Mouse (Mus musculus) midbrain, embryonic 14.5 days (tissue): ENCODE measurements around the gene Chn2. TPM values are rescaled to one million over a fixed set of nuclear protein-coding genes. Genes with fewer than 3 reads are reported as not detected.
A peak's percentile ranks its signal among the peaks of the same experiment; 100 is the strongest.

Experiments used
- ATAC-seq: fragments of 200-750 bp; cut with Nextera tagmentation; 2 replicates; pipeline ENCODE4 v1.8.0; 2017; ENCODE audit warnings: moderate number of reproducible peaks, moderate library complexity; ENCODE audit not compliant: low FRiP score, low TSS enrichment
- DNase-seq: peaks from one replicate; pipeline ENCODE4 v3.0.0-alpha.2; 2015
- H3K27ac ChIP-seq: fragments of 300-500 bp; sonication (generic); replicated peaks from 2 replicates; pipeline ENCODE4 v1.5.1; 2014; ENCODE audit warnings: mild to moderate bottlenecking, low read depth, low read length, moderate library complexity
- H3K27me3 ChIP-seq: fragments of 300-500 bp; sonication (generic); 2 replicates; pipeline ENCODE4 v1.6.1; 2014; ENCODE audit warnings: low read length, control low read depth, mixed read lengths; ENCODE audit not compliant: control insufficient read depth, insufficient read depth
- H3K36me3 ChIP-seq: fragments of 300-500 bp; sonication (generic); 2 replicates; pipeline ENCODE4 v1.6.1; 2014; ENCODE audit warnings: low read length, control low read depth; ENCODE audit not compliant: control insufficient read depth, insufficient read depth
- H3K4me1 ChIP-seq: fragments of 300-500 bp; sonication (generic); 2 replicates; pipeline ENCODE4 v1.6.1; 2014; ENCODE audit warnings: mild to moderate bottlenecking, antibody characterized with exemption, low read length, control low read depth; ENCODE audit not compliant: control insufficient read depth, insufficient read depth
- H3K4me2 ChIP-seq: fragments of 300-500 bp; sonication (generic); 2 replicates; pipeline ENCODE4 v1.6.1; 2014; ENCODE audit warnings: mild to moderate bottlenecking, low read length, moderate library complexity
- H3K4me3 ChIP-seq: fragments of 300-500 bp; sonication (generic); replicated peaks from 2 replicates; pipeline ENCODE4 v1.5.1; 2014; ENCODE audit warnings: low read depth, low read length
- H3K9ac ChIP-seq: fragments of 300-500 bp; sonication (generic); replicated peaks from 2 replicates; pipeline ENCODE4 v1.6.1; 2014; ENCODE audit warnings: mild to moderate bottlenecking, low read length, moderate library complexity
- H3K9me3 ChIP-seq: fragments of 300-500 bp; sonication (generic); 2 replicates; pipeline ENCODE4 v1.6.1; 2016; ENCODE audit warnings: low read length, control low read depth, mixed read lengths; ENCODE audit not compliant: control insufficient read depth
- WGBS: fragments of 180-500 bp; shearing (Covaris S2); extraction: QIAGEN DNeasy Blood & Tissue Kit; methylation state at CpG from one replicate; pipeline ENCODE4 v1.1.7; 2014; 5-methylcytosine and 5-hydroxymethylcytosine counted together
- polyA plus RNA-seq: library from polyadenylated mRNA; unstranded; fragments of >200 nt; fragmentation: Nextera tagmentation; extraction: Ambion mirVana; gene quantifications from 2 replicates; pipeline ENCODE4 v1.2.1, GENCODE M21; 2014

The Chn2 gene
- polyA plus RNA-seq, 1 experiment from 2014 or later = 40.6 TPM

DNA sequence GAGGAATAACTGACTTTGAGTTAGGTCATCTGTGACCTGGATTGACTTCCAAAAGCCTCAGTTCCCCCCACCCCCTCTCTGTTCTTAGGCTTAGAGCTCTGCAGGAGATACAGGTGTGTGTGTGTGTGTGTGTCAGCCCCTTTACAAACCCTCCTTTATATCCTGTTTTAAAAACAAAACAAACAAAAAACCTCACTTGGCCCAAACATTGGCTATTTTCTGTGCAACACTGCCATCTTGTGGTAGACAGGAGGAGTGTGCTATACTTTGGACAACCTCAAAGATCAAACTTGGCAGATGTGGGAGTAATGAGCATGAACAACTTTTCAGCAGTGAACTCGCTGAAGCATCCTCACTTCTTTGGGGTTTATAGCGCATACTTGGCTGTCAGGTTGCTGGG is 189.5 kb downstream of the Chn2 start:
- H3K9me3 ChIP-seq = no peaks in the 10 kb centered on the region
- H3K4me2 ChIP-seq = no peak overlapping the region
- H3K9ac ChIP-seq = no peak overlapping the region
- no peak overlapping the region for H3K4me3 ChIP-seq
- no peak; the same call in 1 of the 2 replicates for ATAC-seq
- H3K4me1 ChIP-seq = peaks cover 7% of the 10 kb centered on the region; the same call in 1 of the 2 replicates
- H3K27ac ChIP-seq = no peak overlapping the region
- DNase-seq = peak; percentile 88
- WGBS = 4% methylated on average over 2 of the region's 2 CpGs
- 0 out of 2 replicates have a peak, but pooled peaks cover 4% of the 10 kb centered on the region for H3K27me3 ChIP-seq
- no peaks in the 10 kb centered on the region for H3K36me3 ChIP-seq

DNA sequence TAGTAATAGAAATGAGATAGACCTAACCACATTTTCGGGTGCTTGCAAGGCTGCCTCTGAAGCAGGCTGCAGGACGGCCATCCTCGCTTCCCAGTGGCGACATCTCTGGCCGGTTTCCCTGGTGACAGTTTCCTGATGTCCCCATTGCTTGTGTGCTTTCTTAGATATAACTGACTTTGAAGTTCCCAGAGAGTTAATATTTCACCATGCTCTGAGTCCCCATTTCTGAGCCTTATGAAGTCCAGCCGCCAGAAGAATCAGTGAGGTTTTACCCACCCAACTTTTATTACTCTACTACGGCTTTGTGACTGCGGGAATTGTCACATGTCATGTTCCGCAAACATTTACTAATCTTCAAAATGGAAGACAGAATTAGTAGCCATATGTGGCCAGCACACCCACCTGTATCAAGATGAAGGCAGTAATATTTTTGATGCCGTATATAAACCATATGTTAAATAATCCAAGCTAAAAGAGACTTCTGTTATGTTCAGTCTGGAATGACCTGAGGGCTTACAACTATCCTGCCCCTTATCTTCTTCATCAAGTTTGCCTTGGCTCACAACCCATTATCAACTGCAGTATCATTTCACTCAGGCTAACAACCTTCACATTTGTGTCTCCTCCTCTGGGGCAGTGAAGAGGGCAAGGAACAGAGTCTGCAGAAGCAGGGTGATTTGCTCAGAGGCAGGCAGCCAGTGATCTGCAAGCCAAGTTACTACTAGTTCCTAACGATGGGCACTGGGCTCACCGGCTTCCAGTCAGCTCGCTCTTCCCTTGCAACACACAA is 192.6 kb downstream of the Chn2 start:
- H3K9ac ChIP-seq = no peak overlapping the region
- DNase-seq (no peak), ATAC-seq (no peak)
- H3K4me1 ChIP-seq = no peaks in the 10 kb centered on the region
- WGBS = 81% methylated on average over 13 of the region's 13 CpGs
- H3K9me3 ChIP-seq = no peaks in the 10 kb centered on the region
- H3K4me2 ChIP-seq = no peak overlapping the region
- H3K4me3 ChIP-seq = no peak overlapping the region
- H3K27ac ChIP-seq = no peak overlapping the region
- no peaks in the 10 kb centered on the region for H3K27me3 ChIP-seq
- H3K36me3 ChIP-seq = no peaks in the 10 kb centered on the region

DNA sequence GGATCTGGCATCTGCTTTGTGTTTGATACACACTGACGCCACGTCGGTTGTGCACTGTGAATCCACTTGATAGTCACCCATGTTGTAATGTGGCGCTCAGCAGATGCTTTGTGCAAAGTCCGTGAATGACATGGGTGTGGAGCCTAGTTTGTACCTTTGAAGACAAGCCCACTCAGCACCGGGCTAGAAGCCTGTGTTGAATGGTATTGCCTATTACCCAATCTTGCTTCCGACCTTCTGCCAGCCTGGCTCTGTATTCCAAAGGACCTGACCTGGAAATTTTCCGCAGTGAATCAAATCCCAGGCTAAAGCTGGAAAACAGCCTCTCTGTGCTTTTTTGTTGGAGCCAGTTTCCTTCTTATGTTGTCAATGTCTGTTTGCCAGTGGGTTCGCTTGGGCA is 197.1 kb downstream of the Chn2 start:
- H3K4me2 ChIP-seq = no peak overlapping the region
- H3K27me3 ChIP-seq = no peaks in the 10 kb centered on the region
- no peaks in the 10 kb centered on the region for H3K36me3 ChIP-seq
- no peak overlapping the region for H3K9ac ChIP-seq
- no peak for ATAC-seq
- no peaks in the 10 kb centered on the region for H3K4me1 ChIP-seq
- H3K4me3 ChIP-seq = no peak overlapping the region
- no peak overlapping the region for H3K27ac ChIP-seq
- no peaks in the 10 kb centered on the region for H3K9me3 ChIP-seq
- 91% methylated on average over 9 of the region's 9 CpGs for WGBS
- DNase-seq = no peak

DNA sequence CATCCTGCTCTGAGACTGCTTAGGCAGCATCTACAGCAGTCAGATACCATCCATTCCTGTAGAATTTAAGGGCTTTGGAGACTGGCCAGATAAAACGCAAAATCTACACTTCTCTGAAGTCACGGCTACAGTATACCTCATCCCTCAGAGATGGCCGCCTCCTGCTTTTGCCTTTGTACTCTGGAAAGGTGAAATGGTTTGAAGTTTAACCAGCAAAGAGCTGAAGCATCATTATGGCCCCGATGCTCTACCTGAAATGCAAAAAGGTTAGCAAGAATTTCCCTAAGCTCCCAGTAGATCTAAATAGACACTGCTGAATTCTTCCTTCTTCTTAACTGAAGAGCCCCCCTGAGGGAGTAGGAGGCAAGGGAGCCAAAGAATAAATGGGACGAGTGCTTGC is 202.4 kb downstream of the Chn2 start:
- ATAC-seq (no peak), DNase-seq (no peak)
- H3K4me1 ChIP-seq = no peaks in the 10 kb centered on the region
- H3K4me3 ChIP-seq = no peak overlapping the region
- H3K27ac ChIP-seq = no peak overlapping the region
- 84% methylated on average over 5 of the region's 5 CpGs for whole genome bisulfite sequencing
- no peaks in the 10 kb centered on the region for H3K36me3 ChIP-seq
- H3K9me3 ChIP-seq = no peaks in the 10 kb centered on the region
- no peak overlapping the region for H3K9ac ChIP-seq
- H3K4me2 ChIP-seq = no peak overlapping the region
- no peaks in the 10 kb centered on the region for H3K27me3 ChIP-seq

DNA sequence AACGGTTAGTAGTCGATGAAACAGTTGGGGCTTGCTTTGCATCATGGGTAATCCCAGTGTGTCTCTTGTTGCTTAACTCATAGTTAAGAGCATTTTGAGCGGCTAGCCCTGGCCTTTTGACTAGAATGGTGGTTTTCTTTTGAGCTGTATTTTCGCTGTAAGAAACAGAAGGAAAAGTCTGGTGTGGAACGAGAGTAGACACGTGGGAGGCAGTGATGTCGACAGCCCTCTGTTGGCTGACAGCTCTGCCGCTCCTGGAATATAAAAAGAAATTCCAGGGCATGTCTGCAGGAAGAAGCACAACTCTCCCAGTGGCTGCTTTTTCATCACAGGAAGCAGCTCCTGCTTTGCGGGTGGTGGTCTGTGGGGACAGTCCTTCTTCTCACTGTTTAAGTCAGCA is 202.9 kb downstream of the Chn2 start:
- H3K4me2 ChIP-seq = no peak overlapping the region
- no peaks in the 10 kb centered on the region for H3K36me3 ChIP-seq
- 74% methylated on average over 9 of the region's 9 CpGs for WGBS
- ATAC-seq = no peak
- no peak overlapping the region for H3K4me3 ChIP-seq
- DNase-seq = no peak
- H3K27ac ChIP-seq = 0 out of 2 replicates have a peak overlapping the region, but pooled peaks have one; percentile 3
- H3K9ac ChIP-seq = no peak overlapping the region
- H3K4me1 ChIP-seq = no peaks in the 10 kb centered on the region
- no peaks in the 10 kb centered on the region for H3K27me3 ChIP-seq
- H3K9me3 ChIP-seq = no peaks in the 10 kb centered on the region

DNA sequence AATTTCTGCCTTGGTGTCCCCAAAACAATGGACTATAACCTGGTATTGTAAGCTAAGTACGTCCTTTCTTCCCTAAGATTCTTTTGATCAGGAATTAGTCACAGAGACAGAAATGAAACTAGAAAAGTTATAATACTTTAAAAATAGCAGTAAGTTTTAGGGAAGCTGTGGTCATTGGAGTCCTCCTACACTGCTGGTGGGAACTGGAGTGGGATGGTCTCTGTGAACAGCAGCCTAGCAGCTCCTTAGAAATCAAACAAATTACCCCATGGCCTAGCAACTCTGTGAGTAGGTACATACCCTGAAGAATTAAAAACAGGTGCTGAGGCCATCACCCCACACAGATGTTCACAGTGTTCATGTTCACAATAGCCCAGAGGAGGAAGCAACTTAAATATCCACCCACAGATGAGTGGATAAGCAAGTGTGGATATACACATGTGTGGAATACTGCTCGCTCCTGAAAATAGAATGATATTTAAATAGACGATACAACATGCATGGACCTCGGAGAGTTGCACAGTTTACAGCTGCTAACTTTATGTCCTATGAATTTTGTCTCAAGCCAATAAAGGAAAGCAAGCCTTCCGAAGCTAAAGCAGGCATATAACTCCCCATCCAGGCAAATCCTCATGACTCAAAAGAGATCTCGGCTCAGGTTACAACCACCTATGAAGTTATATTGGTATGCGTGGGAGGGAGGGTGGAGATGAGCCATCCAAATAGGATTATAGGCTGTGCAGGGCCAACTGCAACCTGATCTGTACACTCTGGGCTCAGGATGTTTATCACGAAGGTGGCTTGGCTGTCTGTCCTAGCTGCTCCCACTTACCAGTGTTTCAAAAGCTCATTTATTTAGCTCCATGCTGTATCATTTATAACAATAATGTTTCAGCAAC is 209.2 kb downstream of the Chn2 start:
- no peak for ATAC-seq
- Histone ChIP-seq H3K9me3 (no peaks in the 10 kb centered on the region), H3K36me3 (no peaks in the 10 kb centered on the region), H3K4me2 (no peak overlapping the region), H3K4me3 (no peak overlapping the region), H3K4me1 (no peaks in the 10 kb centered on the region), H3K27me3 (no peaks in the 10 kb centered on the region), H3K27ac (no peak overlapping the region), H3K9ac (no peak overlapping the region)
- WGBS = 58% methylated on average over 8 of the region's 8 CpGs
- DNase-seq = no peak

DNA sequence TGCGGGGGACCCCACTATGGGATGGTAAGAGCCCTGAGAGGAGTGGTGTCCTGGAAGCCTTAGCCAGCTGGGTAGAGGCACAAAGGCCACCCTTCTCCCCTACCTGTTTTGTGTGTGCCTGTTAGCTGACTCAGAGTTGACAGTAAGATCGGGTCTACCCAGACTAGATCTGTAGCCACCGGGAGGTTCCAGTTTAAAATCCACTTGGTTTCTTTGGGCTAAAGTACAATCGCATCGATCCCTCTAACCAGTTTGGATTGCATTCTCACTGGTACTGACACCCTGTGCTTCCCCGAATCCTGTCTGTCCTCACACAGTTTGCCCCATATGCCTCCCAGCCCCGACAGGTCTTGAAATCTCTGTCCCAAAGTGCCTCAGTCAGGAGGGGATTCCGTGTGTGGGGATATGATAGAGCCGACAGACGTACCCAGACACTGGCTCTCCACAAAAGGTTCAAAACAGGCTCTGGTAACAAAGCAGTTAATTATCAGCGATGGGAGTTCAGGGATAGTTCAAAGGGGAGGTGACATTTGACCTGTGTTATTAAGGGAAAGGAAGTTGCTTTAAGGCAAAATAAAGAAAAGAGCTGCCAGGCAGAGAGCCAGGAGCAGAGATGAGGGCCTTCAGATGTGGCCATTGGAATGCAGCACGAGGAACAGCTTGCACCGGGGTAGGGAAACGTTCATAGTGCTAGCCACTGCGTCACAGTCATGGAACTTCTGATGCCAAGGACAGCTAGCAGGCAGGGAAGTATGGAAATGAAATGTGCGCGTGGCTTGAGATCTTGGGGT is 212.2 kb downstream of the Chn2 start:
- Histone ChIP-seq H3K9ac (no peak overlapping the region), H3K27ac (no peak overlapping the region), H3K27me3 (no peaks in the 10 kb centered on the region), H3K4me3 (no peak overlapping the region), H3K4me2 (no peak overlapping the region), H3K9me3 (no peaks in the 10 kb centered on the region), H3K4me1 (no peaks in the 10 kb centered on the region), H3K36me3 (no peaks in the 10 kb centered on the region)
- DNase-seq = no peak
- 51% methylated on average over 17 of the region's 17 CpGs for WGBS
- no peak for ATAC-seq

DNA sequence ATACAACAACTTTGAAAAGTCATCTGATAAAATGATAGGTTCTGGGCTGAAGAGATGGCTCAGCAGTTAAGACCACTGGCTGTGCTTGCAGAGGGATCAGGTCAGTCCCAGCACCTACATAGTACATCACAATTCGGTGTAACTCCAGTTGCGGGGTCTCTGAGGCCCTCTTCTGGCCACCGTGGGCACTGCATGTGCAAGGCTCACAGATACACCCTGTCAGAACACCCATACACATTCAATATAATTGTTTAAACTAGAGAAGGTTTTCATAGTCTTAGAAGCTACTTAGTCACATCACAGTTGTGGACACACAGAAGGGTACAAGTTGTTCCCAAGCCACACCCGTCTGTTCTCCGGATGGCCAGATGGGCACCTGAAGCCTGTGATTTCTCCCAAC is 213.9 kb downstream of the Chn2 start:
- H3K27ac ChIP-seq = no peak overlapping the region
- H3K36me3 ChIP-seq = no peaks in the 10 kb centered on the region
- no peaks in the 10 kb centered on the region for H3K4me1 ChIP-seq
- no peaks in the 10 kb centered on the region for H3K9me3 ChIP-seq
- no peak overlapping the region for H3K4me3 ChIP-seq
- H3K9ac ChIP-seq = no peak overlapping the region
- 64% methylated on average over 5 of the region's 5 CpGs for WGBS
- H3K27me3 ChIP-seq = no peaks in the 10 kb centered on the region
- no peak overlapping the region for H3K4me2 ChIP-seq
- DNase-seq (no peak), ATAC-seq (no peak)
